Mouse (Mus musculus) hindbrain, postnatal 0 days (tissue): ENCODE results near the gene Gm13762. TPM values are rescaled to one million over a fixed set of nuclear protein-coding genes. Genes with fewer than 3 reads are reported as not detected.
"Not testable (repeated sequence)": the region's sequence is repeated elsewhere in the genome, so short reads cannot be mapped to it uniquely, and the experiment has no call there.

Source experiments
- ATAC-seq: fragments of 200-750 bp; cut with Nextera tagmentation; 2 replicates; pipeline ENCODE4 v1.8.0; 2017; ENCODE audit warnings: mild to moderate bottlenecking, moderate TSS enrichment, moderate library complexity
- DNase-seq: peaks from one replicate; pipeline ENCODE4 v3.0.0-alpha.2; 2015; ENCODE audit warnings: low spot score
- H3K27ac ChIP-seq: fragments of 300-500 bp; sonication (generic); 2 replicates; pipeline ENCODE4 v1.5.1; 2014; ENCODE audit warnings: mild to moderate bottlenecking
- H3K27me3 ChIP-seq: fragments of 300-500 bp; sonication (generic); 2 replicates; pipeline ENCODE4 v1.6.1; 2014; ENCODE audit warnings: low read length, mixed read lengths; ENCODE audit not compliant: insufficient read depth
- H3K36me3 ChIP-seq: fragments of 300-500 bp; sonication (generic); 2 replicates; pipeline ENCODE4 v1.6.1; 2014; ENCODE audit warnings: low read length, mixed read lengths; ENCODE audit not compliant: insufficient read depth
- H3K4me1 ChIP-seq: fragments of 300-500 bp; sonication (generic); 2 replicates; pipeline ENCODE4 v1.6.1; 2014; ENCODE audit warnings: antibody characterized with exemption, low read length, mixed read lengths; ENCODE audit not compliant: insufficient read depth
- H3K4me2 ChIP-seq: fragments of 300-500 bp; sonication (generic); 2 replicates; pipeline ENCODE4 v1.6.1; 2014; ENCODE audit warnings: low read depth, mild to moderate bottlenecking, low read length, moderate library complexity, mixed read lengths
- H3K4me3 ChIP-seq: fragments of 300-500 bp; sonication (generic); 2 replicates; pipeline ENCODE4 v1.5.1; 2014; ENCODE audit warnings: low read length
- H3K9ac ChIP-seq: fragments of 300-500 bp; sonication (generic); replicated peaks from 2 replicates; pipeline ENCODE4 v1.6.1; 2014; ENCODE audit warnings: mild to moderate bottlenecking, low read length, moderate library complexity, mixed read lengths
- H3K9me3 ChIP-seq: fragments of 300-500 bp; sonication (generic); 2 replicates; pipeline ENCODE4 v1.6.1; 2016; ENCODE audit warnings: low read length, mixed read lengths
- CTCF ChIP-seq: IDR thresholded peaks from 2 replicates; pipeline ENCODE4 v1.5.1; 2016; ENCODE audit warnings: antibody characterized with exemption, control low read depth, low read depth
- WGBS: fragments of 180-500 bp; shearing (Covaris S2); extraction: QIAGEN DNeasy Blood & Tissue Kit; methylation state at CpG from one replicate; pipeline ENCODE4 v1.1.7; 2014; 5-methylcytosine and 5-hydroxymethylcytosine counted together
- polyA plus RNA-seq: library from polyadenylated mRNA; unstranded; fragments of >200 nt; fragmentation: Nextera tagmentation; extraction: Ambion mirVana; gene quantifications from 2 replicates; pipeline ENCODE4 v1.2.1, GENCODE M21; 2015
- total RNA-seq: library from RNA; depleted of rRNA; stranded (reverse); fragments of >200 nt; gene quantifications from 2 replicates; pipeline ENCODE4 v1.2.3, GENCODE M21; 2014; rRNA removed

Gene Gm13762
- total RNA-seq, result not detected in 2 replicates
- polyA plus RNA-seq, result not detected in 2 replicates

- no peaks in the 10 kb centered on the region for H3K27me3 ChIP-seq
- H3K27ac ChIP-seq, result no peak within 1 kb of the TSS
- H3K4me1 ChIP-seq, result no peaks in the 10 kb centered on the region
- no peaks in the 10 kb centered on the region for H3K36me3 ChIP-seq
- no peak within 1 kb of the TSS for H3K4me3 ChIP-seq
- H3K9me3 ChIP-seq, result no peaks in the 10 kb centered on the region
- no peak for TF ChIP-seq CTCF
- WGBS, result 87% methylated on average over 1 of the region's 1 CpGs
- no peak for ATAC-seq
- no peak within 1 kb of the TSS for H3K9ac ChIP-seq
- no peak for DNase-seq
- no peak within 1 kb of the TSS for H3K4me2 ChIP-seq
Observed at GRCm38 (mm10) chr2:88980181-88980580, at the start of gene Gm13762. TSS of gene Gm13762 (minus strand) at chr2:88980281.

GRCm38 (mm10) chr2:89021436-89021835, 41.4 kb upstream of the Gm13762 start:
- not testable (repeated sequence) for H3K4me2 ChIP-seq, DNase-seq, ATAC-seq, H3K9ac ChIP-seq, H3K36me3 ChIP-seq, H3K27ac ChIP-seq, H3K27me3 ChIP-seq, H3K4me3 ChIP-seq, H3K9me3 ChIP-seq, H3K4me1 ChIP-seq
- WGBS, result 77% methylated on average over 3 of the region's 3 CpGs

GRCm38 (mm10) chr2:89018240-89018639, 38.2 kb upstream of the Gm13762 start, which contains the start of gene Olfr1216:
TSS of gene Olfr1216 (minus strand) at chr2:89018340.
- no peak for TF ChIP-seq CTCF
- DNase-seq, result no peak
- no peak within 1 kb of the TSS for H3K4me3 ChIP-seq
- H3K9me3 ChIP-seq, result no peaks in the 10 kb centered on the region
- ATAC-seq, result no peak
- 82% methylated on average over 1 of the region's 1 CpGs for WGBS
- no peaks in the 10 kb centered on the region for H3K4me1 ChIP-seq
- no peak within 1 kb of the TSS for H3K4me2 ChIP-seq
- no peak within 1 kb of the TSS for H3K27ac ChIP-seq
- H3K9ac ChIP-seq, result no peak within 1 kb of the TSS
- no peaks in the 10 kb centered on the region for H3K36me3 ChIP-seq
- no peaks in the 10 kb centered on the region for H3K27me3 ChIP-seq

DNA sequence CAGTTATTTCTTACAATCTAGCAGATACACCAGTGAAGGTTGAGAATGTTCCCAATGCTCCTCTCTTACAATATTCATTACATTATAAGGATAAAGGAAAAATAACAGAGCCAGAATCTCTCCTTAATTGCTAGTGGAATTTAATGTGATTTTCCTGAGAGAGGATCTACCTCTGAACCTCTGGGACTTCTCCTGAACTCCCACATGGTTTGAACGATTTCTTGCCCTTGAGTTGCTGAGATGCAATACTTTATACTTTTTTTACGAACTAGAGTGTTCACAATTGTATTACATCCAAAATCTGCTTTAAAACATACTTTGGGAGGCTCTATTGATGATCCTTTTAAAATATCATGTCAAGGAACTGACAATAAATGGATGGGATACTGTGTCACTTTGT, 26.8 kb upstream of the Gm13762 start, which contains the start of gene Olfr1215:
Gene Olfr1215 (minus strand): TSS at position 101 of the 400 bp plus-strand sequence.
- Histone ChIP-seq H3K4me2 (no peak within 1 kb of the TSS), H3K4me3 (no peak within 1 kb of the TSS), H3K27me3 (no peaks in the 10 kb centered on the region), H3K36me3 (no peaks in the 10 kb centered on the region), H3K27ac (no peak within 1 kb of the TSS), H3K9ac (no peak within 1 kb of the TSS), H3K4me1 (no peaks in the 10 kb centered on the region), H3K9me3 (no peaks in the 10 kb centered on the region)
- DNase-seq (no peak), ATAC-seq (no peak)
- 62% methylated on average over 2 of the region's 2 CpGs for WGBS
- TF ChIP-seq CTCF, result no peak

GRCm38 (mm10) chr2:88992553-88992952, 12.5 kb upstream of the Gm13762 start, which contains the start of gene Olfr1214:
TSS of gene Olfr1214 (minus strand) at chr2:88992653.
- Histone ChIP-seq H3K9ac (no peak within 1 kb of the TSS), H3K4me2 (no peak within 1 kb of the TSS), H3K36me3 (no peaks in the 10 kb centered on the region), H3K4me1 (no peaks in the 10 kb centered on the region), H3K27ac (no peak within 1 kb of the TSS), H3K9me3 (no peaks in the 10 kb centered on the region), H3K4me3 (no peak within 1 kb of the TSS), H3K27me3 (no peaks in the 10 kb centered on the region)
- DNase-seq, result no peak
- no peak for TF ChIP-seq CTCF
- 96% methylated on average over 1 of the region's 1 CpGs for WGBS
- no peak for ATAC-seq

DNA sequence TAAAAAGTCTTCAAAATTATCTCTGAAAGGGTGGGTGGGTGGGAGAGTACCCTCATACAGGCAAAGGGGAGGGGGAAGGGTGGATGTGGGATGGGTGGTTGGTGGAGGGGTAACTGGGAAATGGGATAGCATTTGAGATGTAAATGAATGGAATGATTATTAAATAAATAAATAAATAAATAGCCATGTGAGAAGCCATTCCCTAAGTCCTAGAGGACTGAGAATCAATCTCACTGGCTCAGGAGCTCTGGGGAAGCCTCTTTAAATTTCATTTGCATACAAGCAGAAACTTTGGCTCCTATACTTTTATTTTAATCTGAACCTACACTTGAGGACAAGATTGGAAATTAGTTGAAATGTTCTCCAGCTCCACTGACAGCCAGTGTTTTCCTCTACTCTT, 26.4 kb downstream of the Gm13762 start, which contains the start of gene Olfr1212:
Gene Olfr1212 (plus strand): TSS at position 301 of the 400 bp plus-strand sequence.
- Histone ChIP-seq H3K27me3 (no peaks in the 10 kb centered on the region), H3K4me1 (no peaks in the 10 kb centered on the region), H3K4me3 (no peak within 1 kb of the TSS), H3K9ac (no peak within 1 kb of the TSS), H3K4me2 (no peak within 1 kb of the TSS), H3K9me3 (no peaks in the 10 kb centered on the region), H3K36me3 (no peaks in the 10 kb centered on the region), H3K27ac (no peak within 1 kb of the TSS)
- ATAC-seq (no peak), DNase-seq (no peak)
- TF ChIP-seq CTCF, result no peak

DNA sequence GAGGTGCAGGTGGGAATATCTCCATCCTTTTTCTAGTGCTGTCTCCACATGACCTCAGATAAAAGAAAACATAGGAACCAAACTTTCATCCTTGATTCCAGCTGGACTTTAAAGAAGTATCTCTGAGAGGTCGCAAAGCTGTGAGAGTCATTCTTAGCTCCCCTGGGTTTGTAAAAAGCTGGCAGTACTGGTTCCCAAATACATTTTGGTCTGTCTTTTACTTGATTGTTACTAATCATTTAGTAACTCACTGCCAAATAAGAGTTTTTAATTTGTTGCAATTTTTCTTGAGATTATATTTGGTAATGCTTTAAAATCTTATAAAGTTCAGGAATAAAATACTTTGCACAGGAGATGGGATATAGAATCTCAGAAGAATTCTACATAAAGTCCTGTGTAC, 42.1 kb downstream of the Gm13762 start, which contains the start of gene Olfr1211:
Gene Olfr1211 (minus strand): TSS at position 101 of the 400 bp plus-strand sequence.
- DNase-seq (no peak), ATAC-seq (no peak)
- Histone ChIP-seq H3K36me3 (no peaks in the 10 kb centered on the region), H3K4me3 (no peak within 1 kb of the TSS), H3K27ac (no peak within 1 kb of the TSS), H3K4me1 (no peaks in the 10 kb centered on the region), H3K27me3 (no peaks in the 10 kb centered on the region), H3K4me2 (no peak within 1 kb of the TSS), H3K9ac (no peak within 1 kb of the TSS), H3K9me3 (no peaks in the 10 kb centered on the region)
- 85% methylated on average over 1 of the region's 1 CpGs for WGBS
- no peak for TF ChIP-seq CTCF

Other genes with a start within 250 kb of the Gm13762 start
- not detected in 2 replicates for gene Olfr1197, start 247.9 kb downstream of the Gm13762 start, total RNA-seq
- gene Olfr1197, start 247.9 kb downstream of the Gm13762 start, polyA plus RNA-seq, result not detected in 2 replicates
- gene Olfr1198, start 228.9 kb downstream of the Gm13762 start, total RNA-seq, result not detected in 2 replicates
- not detected in 2 replicates for gene Olfr1198, start 228.9 kb downstream of the Gm13762 start, polyA plus RNA-seq
- not detected in 2 replicates for gene Olfr1199, start 219.8 kb downstream of the Gm13762 start, total RNA-seq
- gene Olfr1199, start 219.8 kb downstream of the Gm13762 start, polyA plus RNA-seq, result not detected in 2 replicates
- gene Olfr1200, start 209.8 kb downstream of the Gm13762 start, total RNA-seq, result not detected in 2 replicates
- gene Olfr1200, start 209.8 kb downstream of the Gm13762 start, polyA plus RNA-seq, result not detected in 2 replicates
- gene Olfr1201, start 187.2 kb downstream of the Gm13762 start, total RNA-seq, result not detected in 2 replicates
- gene Olfr1201, start 187.2 kb downstream of the Gm13762 start, polyA plus RNA-seq, result not detected in 2 replicates
- gene Olfr1202, start 165.8 kb downstream of the Gm13762 start, total RNA-seq, result not detected in 2 replicates
- not detected in 2 replicates for gene Olfr1202, start 165.8 kb downstream of the Gm13762 start, polyA plus RNA-seq
- gene Olfr1205, start 150.5 kb downstream of the Gm13762 start, total RNA-seq, result not detected in 2 replicates
- gene Olfr1205, start 150.5 kb downstream of the Gm13762 start, polyA plus RNA-seq, result not detected in 2 replicates
- not detected in 2 replicates for gene Olfr1204, start 131.0 kb downstream of the Gm13762 start, total RNA-seq
- gene Olfr1204, start 131.0 kb downstream of the Gm13762 start, polyA plus RNA-seq, result not detected in 2 replicates
- not detected in 2 replicates for gene Olfr1206, start 117.0 kb downstream of the Gm13762 start, total RNA-seq
- not detected in 2 replicates for gene Olfr1206, start 117.0 kb downstream of the Gm13762 start, polyA plus RNA-seq
- not detected in 2 replicates for gene Olfr1208, start 78.0 kb downstream of the Gm13762 start, total RNA-seq
- not detected in 2 replicates for gene Olfr1208, start 78.0 kb downstream of the Gm13762 start, polyA plus RNA-seq
- gene Olfr1209, start 65.1 kb downstream of the Gm13762 start, total RNA-seq, result not detected in 2 replicates
- gene Olfr1209, start 65.1 kb downstream of the Gm13762 start, polyA plus RNA-seq, result not detected in 2 replicates
- not detected in 2 replicates for gene Olfr1211, start 42.2 kb downstream of the Gm13762 start, total RNA-seq
- not detected in 2 replicates for gene Olfr1211, start 42.2 kb downstream of the Gm13762 start, polyA plus RNA-seq
- gene Olfr1212, start 26.3 kb downstream of the Gm13762 start, total RNA-seq, result not detected in 2 replicates
- gene Olfr1212, start 26.3 kb downstream of the Gm13762 start, polyA plus RNA-seq, result not detected in 2 replicates
- gene Olfr1214, start 12.4 kb upstream of the Gm13762 start, total RNA-seq, result not detected in 2 replicates
- gene Olfr1214, start 12.4 kb upstream of the Gm13762 start, polyA plus RNA-seq, result not detected in 2 replicates
- gene Olfr1215, start 26.7 kb upstream of the Gm13762 start, total RNA-seq, result not detected in 2 replicates
- gene Olfr1215, start 26.7 kb upstream of the Gm13762 start, polyA plus RNA-seq, result not detected in 2 replicates
- not detected in 2 replicates for gene Olfr1216, start 38.1 kb upstream of the Gm13762 start, total RNA-seq
- not detected in 2 replicates for gene Olfr1216, start 38.1 kb upstream of the Gm13762 start, polyA plus RNA-seq
- not detected in 2 replicates for gene Olfr1217, start 51.8 kb upstream of the Gm13762 start, total RNA-seq
- not detected in 2 replicates for gene Olfr1217, start 51.8 kb upstream of the Gm13762 start, polyA plus RNA-seq
- gene Olfr1218, start 80.9 kb upstream of the Gm13762 start, total RNA-seq, result not detected in 2 replicates
- gene Olfr1218, start 80.9 kb upstream of the Gm13762 start, polyA plus RNA-seq, result not detected in 2 replicates
- not detected in 2 replicates for gene Olfr1219, start 103.2 kb upstream of the Gm13762 start, total RNA-seq
- not detected in 2 replicates for gene Olfr1219, start 103.2 kb upstream of the Gm13762 start, polyA plus RNA-seq
- gene Olfr1220, start 126.6 kb upstream of the Gm13762 start, total RNA-seq, result not detected in 2 replicates
- not detected in 2 replicates for gene Olfr1220, start 126.6 kb upstream of the Gm13762 start, polyA plus RNA-seq
- not detected in 2 replicates for gene Olfr1221, start 137.0 kb upstream of the Gm13762 start, total RNA-seq
- not detected in 2 replicates for gene Olfr1221, start 137.0 kb upstream of the Gm13762 start, polyA plus RNA-seq
- not detected in 2 replicates for gene Olfr1222, start 152.8 kb upstream of the Gm13762 start, total RNA-seq
- not detected in 2 replicates for gene Olfr1222, start 152.8 kb upstream of the Gm13762 start, polyA plus RNA-seq
- gene Olfr1223, start 171.3 kb upstream of the Gm13762 start, total RNA-seq, result not detected in 2 replicates
- not detected in 2 replicates for gene Olfr1223, start 171.3 kb upstream of the Gm13762 start, polyA plus RNA-seq
- gene Olfr1224-ps1, start 183.8 kb upstream of the Gm13762 start, total RNA-seq, result not detected in 2 replicates
- not detected in 2 replicates for gene Olfr1224-ps1, start 183.8 kb upstream of the Gm13762 start, polyA plus RNA-seq
- not detected in 2 replicates for gene Olfr1225, start 194.4 kb upstream of the Gm13762 start, total RNA-seq
- gene Olfr1225, start 194.4 kb upstream of the Gm13762 start, polyA plus RNA-seq, result not detected in 2 replicates
- gene Olfr1226, start 219.8 kb upstream of the Gm13762 start, total RNA-seq, result not detected in 2 replicates
- gene Olfr1226, start 219.8 kb upstream of the Gm13762 start, polyA plus RNA-seq, result not detected in 2 replicates